Mouse (Mus musculus) spleen, postnatal 36 days (tissue): ENCODE measurements around the gene Rab30.

Source experiments
- DNase-seq, 2 experiments: peaks; one replicate each; pipeline ENCODE4 v3.0.0; 2022; ENCODE audit warnings: low spot score in 2 of 2, mixed read lengths in 1 of 2

The Rab30 gene

DNA sequence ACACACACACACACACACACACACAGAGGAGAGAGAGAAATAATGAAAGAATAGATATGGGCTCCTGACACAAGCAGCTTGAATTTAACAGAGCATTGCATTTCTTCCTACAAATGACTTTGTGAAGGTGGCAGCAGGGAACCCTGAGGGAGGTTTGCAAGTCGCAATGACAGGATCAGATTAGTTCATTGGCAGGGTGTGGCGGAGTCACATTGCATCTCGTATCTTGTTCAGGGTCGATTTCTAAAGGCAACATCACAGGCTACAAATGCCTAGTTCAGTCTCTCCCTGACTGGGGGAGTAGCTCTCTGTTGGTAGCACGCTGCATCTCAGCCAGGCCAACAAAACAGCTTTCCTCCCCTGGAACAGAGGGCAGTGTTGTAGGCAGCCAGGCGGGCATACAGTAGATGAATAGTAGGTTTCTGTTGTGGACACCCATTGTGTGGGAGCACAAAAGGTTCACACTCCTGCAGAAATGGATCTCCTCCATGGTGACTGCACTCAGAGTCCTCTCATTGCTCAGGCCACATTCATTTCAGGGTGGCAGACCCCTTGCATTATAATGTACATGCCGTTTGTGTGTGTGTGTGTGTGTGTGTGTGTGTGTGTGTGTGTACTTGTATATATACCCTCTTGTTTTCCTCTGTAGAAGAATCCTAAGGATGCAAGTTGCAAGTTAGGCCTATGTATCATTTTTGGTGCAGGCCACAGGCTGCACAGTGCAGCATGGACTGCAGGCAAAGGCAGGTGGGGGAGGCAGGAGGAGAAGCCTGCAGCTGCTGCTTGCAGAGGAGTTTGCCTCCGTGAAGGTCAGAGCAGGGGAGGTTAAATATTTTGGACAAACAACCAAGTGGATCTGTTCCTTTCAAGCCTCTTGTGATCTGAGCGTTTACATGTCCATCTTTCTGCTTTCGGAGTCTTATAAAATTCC is 58.5 kb downstream of the Rab30 start:
- no peak for DNase-seq

DNA sequence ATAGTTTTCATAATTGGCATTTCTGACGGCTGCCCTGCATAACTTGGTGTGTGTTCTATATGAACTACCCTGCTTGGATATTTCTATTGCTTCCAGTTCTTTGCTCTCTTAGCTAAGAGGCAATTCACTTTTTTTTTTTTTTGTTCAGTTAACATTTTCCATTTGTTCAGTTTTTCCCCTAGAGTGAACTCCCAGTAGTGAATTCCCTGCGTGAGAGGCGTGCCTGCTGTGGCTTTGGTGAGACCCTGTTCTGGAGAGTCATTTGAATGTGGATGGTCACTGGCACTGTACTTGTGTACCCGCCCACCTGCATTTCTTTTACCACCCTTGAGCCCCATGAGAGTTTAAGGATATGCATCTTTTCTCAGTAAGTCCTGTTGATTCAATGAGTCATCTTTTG is 60.8 kb downstream of the Rab30 start:
- no peak for DNase-seq

DNA sequence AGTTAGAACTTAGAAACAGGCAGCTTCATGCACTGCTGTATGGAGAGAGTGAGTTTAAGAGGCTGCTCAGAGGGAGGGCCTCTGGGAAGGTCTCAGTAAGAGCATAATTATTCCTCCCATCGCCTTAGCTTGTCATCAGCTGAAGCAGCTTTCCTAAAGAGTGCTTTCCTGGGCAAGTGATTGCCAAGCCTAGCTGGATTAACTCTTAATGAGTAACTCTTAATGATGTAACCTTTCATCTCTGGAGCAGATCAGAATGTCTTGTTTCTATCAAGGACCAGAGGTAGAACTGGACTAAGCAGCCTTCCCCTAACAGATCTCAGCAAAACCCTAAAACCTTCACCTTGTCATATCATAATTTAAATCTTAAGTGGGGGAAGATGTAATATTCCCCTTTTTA is 61.8 kb downstream of the Rab30 start:
- no peak for DNase-seq

DNA sequence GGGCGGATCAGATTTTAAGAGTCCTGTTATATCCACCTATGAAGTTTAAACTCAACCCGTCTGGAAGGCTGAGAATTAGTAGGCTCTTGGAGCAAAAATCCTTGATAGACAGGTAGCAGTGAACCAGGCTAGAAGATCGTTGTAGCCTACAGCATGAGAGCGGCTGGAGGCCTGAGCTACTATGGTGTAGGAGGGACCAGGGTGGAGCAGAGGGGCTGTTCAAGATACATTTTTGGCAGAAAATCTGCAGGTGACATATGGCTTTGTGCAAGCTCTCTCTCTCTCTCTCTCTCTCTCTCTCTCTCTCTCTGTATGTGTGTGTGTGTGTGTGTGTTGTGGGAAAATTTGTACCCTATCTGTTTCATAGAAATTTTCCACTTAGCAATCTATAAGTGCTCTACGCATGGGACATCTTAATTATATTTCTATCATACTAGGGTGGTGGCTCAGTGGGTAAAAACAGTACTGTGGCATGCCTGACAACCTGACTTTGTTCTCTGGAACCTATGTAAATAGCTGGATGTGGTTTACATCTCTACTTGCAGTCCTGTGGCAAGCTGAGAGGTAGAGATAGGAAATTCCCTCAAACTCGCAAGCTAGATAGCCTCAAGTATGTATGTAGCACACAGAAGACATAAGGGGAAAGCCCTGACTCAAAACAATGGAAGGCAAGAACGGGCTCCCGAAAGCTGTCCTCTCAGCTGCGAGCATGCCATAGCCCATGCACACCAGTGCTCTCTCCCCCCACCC is 63.7 kb downstream of the Rab30 start:
- DNase-seq: no peak

DNA sequence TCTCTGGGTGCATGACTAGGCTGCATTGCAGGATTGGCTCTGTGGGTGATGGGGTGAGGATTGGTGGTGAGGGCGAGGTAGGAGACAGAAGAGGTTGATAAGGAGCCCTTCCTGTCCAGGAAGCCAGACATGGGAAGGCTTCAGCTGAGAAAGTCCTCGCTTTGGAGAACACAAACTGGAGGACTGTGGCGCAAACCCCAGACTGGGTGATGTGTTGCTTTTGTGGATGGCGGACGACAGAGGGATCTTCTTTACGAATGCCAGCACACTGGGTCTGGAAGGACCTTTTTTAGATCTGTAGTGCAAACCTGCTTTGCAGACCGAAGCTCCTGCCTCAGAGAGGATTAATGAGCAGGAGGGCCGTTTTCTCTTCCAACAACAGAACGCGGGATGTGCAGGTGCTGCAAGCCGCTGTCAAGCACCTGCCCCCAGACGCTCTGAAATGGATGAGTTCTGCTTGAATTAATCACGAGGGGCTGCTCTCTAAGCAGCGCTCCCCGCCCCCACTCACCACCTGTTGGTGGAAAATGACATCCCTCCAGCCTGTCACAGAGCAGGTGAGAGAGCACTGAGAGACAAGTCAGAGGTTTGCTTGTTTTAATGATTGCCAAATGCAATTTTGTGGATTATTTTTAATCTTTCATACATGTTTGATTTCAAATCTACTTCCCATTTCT is 65.2 kb downstream of the Rab30 start:
- no peak for DNase-seq

DNA sequence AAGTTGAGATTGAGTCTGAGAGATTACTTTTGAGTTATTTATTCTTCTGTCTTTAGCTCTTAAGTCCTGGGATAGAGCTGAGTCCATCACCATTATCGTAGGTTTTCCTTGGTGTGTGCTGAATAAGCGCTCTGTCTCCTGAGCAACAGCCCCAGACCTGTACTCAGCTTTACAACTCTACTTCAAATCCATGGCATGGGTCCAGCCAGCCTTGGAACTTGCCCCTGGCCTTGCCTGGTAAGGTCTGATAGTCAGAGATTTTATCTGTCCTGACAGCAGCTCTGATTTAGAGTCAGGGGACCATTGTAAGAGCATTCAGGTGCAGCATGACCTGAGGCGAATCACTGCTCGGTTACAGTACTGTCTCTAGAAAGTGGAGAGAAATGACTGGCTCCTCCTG is 66.1 kb downstream of the Rab30 start:
- DNase-seq: no peak

DNA sequence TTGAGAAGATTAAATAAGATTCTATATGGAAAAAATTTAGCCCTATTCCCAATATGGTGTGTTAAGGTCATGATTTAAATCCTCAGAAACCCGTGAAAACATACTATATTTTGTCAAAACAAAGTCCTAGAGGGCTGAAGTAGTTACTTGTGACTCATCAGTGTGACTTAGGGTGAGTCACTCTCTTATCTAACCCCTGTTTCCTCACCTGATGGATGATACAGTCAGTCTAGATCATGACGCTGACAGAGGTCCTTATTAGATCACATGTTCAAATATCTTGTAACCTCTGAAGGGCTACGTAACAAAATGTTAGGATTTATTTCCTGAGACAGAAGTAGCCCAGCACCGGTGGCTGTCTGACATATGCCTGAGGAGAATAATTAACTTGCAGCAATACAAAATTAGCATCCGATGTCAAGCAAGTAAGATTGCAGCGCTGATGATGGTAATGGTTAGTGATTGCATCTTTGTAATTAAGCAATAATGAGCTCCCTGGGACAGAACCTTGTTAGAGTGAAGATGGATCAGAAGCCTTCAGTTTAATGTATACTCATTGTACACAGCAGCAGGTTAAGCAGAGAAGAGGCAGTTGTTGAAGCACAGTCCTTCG is 70.4 kb downstream of the Rab30 start:
- DNase-seq: no peak

DNA sequence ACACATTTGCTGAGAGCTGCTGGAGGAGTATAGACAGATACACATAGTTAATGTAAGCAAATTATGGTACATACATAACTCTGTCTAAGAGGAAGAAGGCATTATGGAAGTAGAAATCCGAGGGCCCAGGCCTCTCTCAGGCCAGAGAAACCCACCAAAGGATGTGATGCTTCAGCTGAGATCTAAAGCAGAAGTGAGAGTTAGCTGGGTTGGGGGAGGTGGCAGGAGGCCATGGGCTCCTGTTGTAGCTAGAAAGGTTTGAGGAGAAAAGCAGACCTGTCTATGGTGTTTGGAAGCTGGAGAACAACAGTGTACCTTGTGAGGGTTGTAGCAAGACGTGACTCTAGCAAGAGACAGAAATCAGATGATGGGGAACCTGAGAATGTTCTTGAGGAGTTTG is 75.8 kb downstream of the Rab30 start:
- peak; percentile 82 to 83 for DNase-seq

DNA sequence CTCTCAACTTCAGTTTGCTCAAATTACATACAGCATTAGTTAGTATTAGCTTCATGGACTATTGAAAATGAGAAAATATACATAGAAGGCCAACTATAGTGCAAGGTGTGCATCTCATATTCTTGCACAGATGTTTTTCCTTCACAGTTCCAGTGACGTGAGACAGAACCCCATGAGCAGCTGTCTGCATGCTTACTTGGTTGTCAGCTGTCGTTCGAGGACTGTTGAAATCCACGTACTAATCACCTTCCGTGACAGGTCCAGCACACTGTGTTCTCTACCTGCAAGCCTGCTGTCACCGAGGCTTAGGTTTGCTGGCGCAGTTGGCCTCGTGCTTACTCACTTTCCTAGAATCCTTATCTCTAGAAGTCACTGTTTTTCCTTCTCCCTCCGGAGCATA is 76.5 kb downstream of the Rab30 start:
- peak; percentile 40 to 63 for DNase-seq

DNA sequence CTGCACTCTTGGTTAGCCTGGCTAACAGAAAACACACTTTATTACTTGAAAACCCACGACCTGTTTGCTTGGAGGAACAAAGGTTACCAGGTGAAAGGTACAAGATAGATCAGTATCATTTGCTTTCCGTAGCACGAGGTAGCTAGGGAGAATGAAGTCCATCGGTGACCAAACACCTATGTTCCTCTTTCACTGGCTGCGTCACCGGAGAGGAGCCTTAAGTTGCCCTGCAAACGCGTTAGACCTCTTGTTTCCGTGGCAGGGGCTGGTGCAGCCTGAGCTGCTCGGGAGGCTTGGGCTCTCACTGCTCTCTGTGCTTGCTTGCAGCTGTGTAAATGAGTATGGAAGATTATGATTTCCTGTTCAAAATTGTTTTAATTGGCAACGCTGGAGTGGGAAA is 78.3 kb downstream of the Rab30 start:
- DNase-seq: peak; percentile 73 to 74

DNA sequence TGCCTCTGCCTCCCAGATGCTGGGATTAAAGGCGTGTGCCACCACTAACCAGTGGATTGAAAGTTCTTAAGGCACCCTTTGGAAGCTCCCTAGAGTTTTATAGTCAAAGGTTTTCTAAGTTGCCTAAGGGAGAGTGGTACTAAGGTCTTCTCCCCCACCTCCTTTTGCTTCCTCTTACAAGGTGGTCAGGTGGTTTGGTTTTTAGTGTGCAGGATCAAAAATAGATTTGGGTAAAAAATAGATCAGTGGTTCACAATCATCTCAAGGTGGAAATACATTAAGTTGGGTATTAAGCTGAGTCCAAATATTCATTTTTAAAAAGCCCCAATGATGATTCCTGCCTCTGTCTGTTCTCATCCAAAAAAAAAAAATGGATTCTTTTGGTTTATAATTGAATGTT is 79.0 kb downstream of the Rab30 start:
- DNase-seq: peak; percentile 56 to 62

DNA sequence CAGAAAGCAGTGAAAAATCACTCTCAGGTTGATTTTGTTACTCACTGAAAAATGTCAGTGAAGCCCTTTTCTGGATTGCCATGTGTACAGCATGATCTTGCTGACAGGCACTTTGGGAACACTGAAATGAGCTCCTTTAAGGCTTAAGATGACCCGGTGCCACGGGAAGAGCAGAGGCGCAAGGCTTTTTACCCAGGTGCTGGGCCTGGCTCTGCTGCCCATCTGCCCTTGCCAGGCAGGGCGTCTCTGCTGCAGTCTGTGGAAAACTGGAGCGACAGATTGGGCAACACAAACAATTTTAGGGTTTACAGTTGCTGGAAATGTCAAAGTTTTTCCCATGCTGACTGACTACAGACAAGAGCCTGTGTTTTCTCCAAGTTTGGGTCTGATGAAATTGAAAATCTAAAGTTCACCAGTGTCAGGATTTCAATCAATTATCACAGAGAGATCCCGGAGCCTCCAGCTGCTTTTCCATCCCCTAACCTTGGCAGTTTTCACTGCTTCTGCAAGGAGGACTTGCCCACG is 79.6 kb downstream of the Rab30 start:
- DNase-seq: no peak

DNA sequence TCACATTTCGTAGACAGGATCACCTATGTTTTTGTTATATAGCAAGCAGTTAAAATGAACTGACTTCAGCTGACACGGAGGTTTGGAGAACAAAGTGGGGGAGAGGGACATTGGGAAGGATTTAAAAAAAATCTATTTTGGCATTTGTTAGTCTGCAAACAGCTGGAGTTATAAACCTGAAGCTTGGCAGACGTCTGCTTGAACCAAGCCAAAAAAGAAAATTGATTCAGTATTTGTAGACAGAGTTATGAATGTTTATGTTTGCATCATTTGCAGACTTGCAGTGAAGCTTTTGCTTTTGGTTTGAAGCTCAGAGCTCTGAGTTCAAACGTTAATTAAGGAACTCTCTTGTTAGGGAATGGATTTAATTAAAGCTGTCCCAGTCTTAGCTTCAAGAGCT is 80.5 kb downstream of the Rab30 start:
- DNase-seq: no peak

DNA sequence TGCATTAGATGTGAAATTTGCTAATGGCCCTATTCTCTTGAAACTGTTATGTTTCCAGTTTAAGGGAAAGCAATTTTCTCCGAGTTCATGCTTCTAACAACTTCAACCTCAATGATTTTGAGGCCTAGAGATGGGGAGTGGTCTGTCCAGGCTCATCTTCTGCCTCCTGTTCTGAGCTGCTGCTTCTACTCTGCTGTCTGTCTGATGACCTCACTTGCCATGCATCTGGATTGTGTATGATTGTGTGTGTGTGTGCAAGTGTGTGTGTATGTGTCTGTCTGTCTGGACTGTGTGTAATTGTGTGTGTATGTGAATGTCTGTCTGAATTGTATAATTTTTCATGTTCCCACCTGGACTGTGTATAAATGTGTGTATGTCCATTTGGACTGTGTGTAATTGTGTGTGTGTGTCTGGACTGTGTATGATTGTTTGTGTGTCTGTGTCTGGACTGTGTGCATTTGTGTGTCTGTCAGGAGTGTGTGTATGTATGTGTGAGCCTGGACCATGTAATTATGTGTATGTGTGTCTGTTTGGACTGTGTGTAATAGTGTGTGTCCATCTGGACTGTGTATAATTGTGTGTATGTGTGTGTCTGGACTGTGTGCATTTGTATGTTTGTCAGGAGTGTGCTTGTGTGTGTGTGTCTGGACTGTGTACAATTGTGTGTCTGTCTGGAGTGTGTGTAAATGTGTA is 81.2 kb downstream of the Rab30 start:
- DNase-seq: no peak

DNA sequence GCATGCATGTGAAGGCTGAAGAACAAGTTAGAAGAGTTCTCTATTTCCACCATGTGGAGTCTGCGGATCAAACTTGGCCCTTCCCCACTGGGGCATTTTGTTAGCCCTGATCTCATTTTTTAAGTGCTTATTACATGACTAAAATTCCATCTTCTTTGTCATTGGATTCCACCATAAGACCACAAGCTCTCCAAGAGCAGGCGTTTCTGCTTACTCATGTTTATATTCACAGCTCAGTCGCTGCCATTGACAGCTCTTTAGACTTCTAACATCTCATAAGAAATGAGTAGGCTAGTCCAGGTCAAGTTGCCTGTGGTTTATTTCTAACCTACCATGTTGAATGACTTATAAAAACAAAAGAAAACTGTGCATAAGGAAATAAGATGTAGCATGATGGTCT is 84.8 kb downstream of the Rab30 start:
- no peak for DNase-seq

DNA sequence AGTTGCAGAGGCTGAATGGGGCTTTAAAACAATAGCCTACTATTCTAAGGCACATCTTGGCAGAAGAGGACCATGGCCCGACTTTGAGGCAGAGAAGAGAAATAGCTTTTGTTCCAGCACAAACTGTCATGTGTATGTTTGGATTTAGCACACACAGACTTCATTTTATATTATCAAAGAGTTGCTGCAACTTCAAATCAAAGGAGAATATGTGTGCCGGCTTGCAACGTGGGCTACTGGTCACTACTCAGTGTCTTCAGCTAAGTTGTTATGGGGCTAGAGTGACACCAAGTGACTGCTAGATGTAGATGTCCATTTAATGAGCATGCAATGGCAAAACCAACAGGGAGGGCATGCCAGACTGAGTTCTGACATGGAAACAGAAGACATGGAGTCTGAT is 86.6 kb downstream of the Rab30 start:
- DNase-seq: no peak

DNA sequence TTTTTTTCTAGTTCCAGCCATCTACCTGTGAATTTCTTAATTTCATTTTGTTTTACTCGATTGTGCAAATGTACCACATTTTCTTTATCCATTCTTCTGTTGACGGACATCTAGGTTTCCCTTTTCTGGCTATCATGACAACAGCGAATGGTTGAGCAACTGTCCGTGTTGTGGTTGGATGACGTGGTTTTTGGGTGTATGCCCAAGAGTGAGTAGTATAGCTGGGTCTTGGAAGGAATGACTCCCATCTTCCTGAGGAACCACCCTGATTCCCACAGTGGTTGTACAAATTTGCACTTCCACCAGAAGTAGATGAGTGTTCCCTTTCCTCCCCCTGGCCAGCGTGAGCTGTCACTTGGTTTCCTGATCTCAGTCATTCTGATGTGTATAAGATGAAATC is 91.0 kb downstream of the Rab30 start:
- no peak for DNase-seq

DNA sequence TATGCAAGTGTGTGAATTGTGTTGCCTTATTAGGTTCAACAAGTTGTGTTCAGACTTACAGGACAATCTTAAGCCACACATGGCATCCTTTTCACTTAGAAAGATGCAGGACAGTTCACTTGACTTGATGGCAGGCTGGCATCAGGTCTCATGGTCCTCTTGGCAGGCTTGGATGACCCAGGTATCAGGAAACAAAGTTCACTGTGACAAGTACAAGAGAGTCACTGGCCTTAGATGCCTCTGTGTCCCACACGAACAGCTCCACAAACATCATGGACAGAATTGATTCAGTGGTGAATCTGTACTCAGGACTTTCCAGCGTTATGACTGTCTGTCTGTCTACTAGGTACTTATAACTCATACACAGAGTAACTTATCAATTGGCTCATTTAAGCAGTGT is 93.0 kb downstream of the Rab30 start:
- DNase-seq: no peak

DNA sequence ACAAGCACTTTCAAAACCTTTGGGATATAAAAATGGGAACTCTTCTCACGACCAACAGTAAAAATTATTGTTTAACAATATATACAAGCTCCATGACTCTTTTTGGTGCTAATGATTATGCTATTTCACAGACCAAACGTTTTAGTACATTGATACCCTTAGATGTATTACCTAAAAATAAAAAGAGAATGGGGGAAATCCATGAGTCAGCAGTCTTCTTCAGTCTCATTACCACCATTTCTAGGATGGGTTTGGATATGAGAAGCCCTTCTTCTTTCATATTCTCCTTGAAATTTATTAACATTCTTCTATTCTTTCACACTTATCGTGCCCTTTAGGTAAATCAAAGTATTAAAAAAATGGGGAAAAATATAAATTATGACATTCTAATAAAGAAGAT is 95.0 kb downstream of the Rab30 start:
- DNase-seq: no peak

DNA sequence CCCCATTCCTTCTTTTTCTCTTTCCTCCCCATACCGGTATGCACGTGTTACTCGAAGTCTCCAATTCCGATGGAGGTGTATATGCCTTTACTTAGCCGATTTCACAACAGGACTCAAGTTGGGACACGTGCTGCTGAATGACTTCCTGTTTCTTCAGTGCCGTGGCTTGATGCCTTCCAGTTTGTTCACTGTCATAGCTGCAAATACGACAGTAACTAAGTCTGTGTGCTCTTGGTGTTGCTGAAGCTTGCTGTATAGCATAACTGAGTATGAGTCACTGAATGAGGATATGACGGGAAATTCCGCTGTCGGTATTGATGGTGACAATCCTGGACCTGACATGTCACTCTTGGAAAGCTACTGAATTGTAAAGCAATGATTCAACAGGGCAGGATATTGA is 95.8 kb downstream of the Rab30 start:
- DNase-seq: no peak

DNA sequence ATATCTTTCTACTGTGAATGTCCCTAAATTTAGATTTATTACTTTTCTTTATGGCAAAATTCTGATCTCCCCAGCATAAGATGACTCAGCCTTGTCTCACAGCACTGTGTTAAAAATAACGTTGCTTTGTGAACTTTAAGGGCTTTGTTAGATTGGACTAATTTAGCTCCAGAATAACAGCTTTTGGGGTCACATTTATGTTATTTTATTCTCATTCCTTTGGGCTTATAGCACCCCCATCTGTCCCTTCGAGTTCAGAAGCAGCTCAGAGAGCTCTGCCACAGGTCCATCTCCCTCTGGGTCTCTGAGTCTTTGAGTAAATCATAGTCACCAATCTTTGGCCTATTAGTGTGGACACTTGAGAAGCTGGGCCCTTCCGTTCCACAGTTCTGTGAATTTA is 96.5 kb downstream of the Rab30 start:
- DNase-seq: no peak
